Mouse (Mus musculus): ENCODE results near the gene Arfrp1.

DNA sequence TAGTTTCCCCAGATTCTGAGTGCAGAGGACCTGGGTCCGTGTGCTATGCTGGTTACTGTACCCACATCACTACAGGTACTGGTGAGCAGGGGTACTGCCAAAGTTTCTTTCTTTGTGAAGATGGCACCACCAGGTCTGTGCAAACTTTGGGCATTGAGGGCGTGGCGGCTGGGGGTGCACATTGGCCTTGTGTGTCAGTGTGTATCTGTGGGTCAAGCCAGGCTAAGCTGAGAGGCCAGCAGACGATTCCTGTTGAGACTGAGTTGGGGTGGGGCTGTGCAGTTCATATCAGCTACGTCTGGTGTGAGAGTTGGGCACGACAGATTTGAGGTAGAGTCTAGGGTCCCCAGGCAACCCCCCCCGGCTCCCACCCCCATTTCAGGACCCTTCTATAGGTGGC is 19.3 kb upstream of the Arfrp1 start:
- TF ChIP-seq GATA1 (IDR thresholded peaks at IDR 0.05; ENCODE audit: low read length) (no peak), TAL1 (IDR thresholded peaks at IDR 0.05; ENCODE audit: low read length) (no peak)

Data from erythroblast, embryonic 14.5 days (primary cell).